Mouse (Mus musculus) Muller cell, postnatal 12 days (primary cell): ENCODE results near the gene Dnajc7.
"Not testable (repeated sequence)": the region's sequence is repeated elsewhere in the genome, so short reads cannot be mapped to it uniquely, and the experiment has no call there.

ENCODE experiments used
- DNase-seq: peaks from one replicate; pipeline ENCODE4 v3.0.0-alpha.2; 2015; ENCODE audit errors: inconsistent ontology term

The Dnajc7 gene

GRCm38 (mm10) chr11:100548141-100548540 lies 71.8 kb downstream of the Dnajc7 start:
- DNase-seq: no peak

DNA sequence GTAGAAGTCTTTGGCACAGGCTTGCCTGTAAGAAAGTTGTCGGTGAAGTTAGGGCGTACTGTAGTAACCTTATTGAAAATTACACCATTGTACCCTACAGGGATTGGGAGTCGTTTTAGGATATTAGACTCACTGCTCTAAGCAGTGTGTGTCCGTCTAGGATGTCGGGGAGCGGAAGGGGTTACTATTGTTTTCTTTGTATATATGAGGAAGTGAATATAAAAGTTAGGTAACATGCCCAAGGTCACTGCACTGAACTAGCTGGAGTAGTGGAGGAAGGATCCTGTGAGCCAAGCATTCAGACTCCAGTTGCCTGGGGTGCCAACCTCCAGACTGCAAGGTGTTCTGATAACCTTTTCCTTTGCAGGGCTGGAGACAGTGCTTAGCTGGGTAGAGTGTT lies 73.0 kb downstream of the Dnajc7 start:
- no peak for DNase-seq

DNA sequence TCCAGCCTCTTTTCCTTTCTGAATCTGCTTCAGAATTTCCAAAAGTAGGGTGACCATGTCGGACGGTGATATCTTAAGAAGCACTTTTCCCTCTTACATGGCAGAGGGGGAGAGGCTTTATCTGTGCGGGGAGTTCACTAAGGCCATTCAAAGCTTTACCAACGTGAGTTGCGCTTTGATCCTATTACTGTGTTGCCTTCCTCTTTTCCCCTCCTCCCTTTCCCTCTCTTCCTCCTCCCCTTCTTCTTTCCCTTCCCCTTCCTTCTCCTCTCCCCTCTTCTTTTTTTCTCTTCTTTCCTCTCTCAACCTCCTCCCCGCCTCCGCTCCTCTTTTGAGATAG lies 74.3 kb downstream of the Dnajc7 start:
- no peak for DNase-seq

DNA sequence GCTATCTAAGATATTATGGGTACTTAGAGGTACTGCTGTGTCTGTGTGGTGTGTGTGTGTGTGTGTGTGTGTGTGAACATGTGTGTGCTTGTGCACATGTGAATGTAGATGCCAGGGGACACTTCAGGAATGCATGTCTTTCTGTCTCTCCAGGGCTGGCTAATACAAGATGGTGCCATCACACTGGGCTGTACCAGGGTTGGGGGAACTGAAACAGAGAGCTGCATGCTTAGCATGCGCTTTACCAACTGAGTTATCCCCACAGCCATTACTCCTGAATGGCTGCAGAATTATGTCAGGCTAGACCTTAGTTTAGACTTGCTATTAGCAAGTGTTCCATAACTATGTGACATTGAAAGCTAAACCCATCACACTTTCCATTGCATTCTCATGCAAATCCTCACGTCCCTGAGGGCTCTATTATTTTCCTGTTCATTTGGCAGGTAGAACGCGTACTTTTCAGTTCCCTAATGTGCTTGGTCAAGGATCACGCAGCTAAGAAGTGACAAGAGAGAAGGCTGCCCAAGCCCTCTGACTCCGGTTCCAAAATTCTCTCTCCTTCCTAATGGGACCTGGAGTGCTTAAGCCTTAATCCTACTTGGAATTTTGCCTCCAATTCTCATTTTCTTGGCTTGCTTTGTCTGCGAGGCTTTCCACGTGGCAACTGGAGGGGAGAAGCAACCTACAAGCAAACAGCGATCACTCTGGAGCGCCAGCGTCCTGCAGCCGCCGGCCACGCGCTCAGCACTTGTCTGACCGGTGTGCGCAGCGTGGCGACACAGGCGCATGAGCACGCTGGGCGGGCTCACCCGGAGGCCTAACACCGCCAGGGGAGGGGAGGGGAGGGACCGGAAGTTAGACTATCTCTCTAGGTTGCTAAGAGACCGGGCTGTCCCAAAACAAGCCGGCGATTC lies 74.9 kb downstream of the Dnajc7 start, which contains the start of gene Ttc25:
Gene Ttc25, plus strand, starts transcription at position 776 of the 914 bp plus-strand sequence.
- peak; percentile 96 for DNase-seq

DNA sequence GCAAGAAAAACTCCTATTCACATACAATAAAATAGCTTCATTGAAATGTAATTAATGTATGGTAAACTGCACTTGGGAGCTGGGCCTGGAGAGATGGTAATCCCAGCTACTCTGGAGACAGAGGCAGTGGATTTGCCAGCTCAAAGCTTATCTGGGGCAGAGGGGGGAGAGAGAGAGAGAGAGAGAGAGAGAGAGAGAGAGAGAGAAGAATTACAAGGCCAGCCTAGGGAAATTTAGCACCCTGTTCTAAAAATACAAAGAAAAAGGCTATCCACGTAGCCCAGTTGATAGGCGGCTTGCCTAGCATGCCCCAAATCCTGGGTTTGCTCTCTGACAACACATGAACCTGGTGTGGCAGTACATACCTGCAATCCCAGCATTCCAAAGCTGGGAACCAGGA lies 78.4 kb downstream of the Dnajc7 start:
- no peak for DNase-seq

DNA sequence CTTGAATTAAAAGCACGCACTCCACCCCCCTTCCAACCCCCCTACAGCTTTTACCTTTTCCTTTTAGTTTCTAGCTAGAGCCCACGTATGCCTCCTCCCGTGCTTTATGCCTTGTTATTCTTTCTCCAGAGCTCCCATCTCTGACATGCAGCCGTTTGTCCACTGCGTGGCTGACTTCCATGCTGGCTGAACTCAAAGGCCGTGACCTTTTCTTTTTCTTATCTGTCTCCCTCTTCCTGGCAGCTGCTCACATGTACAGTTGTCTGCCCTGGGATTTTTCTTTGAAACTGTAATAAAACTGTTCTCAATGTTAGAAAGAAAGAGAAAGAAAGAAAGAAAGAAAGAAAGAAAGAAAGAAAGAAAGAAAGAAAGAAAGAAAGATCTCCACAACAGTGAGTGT lies 79.0 kb downstream of the Dnajc7 start:
- no peak for DNase-seq

DNA sequence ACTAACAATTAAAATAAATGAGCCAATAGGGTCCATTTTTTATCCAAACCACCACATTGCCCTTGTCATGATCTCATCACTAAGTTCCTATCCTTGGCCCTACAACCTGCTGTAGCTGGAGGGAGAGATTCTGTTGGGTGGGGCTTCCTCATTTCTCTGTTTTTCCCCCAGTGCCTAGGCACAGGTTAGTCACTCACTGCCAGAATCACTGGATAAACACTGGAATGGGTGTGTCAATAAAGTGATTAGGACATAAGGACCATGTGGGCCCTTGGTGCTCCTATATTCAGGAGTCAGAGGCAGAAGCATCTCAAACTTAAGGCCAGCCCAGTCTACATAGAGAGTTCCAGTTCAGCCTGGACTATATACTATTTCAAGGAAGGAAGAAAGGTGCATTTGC lies 83.5 kb downstream of the Dnajc7 start:
- no peak for DNase-seq

GRCm38 (mm10) chr11:100535996-100536395 lies 84.0 kb downstream of the Dnajc7 start:
- DNase-seq: no peak

DNA sequence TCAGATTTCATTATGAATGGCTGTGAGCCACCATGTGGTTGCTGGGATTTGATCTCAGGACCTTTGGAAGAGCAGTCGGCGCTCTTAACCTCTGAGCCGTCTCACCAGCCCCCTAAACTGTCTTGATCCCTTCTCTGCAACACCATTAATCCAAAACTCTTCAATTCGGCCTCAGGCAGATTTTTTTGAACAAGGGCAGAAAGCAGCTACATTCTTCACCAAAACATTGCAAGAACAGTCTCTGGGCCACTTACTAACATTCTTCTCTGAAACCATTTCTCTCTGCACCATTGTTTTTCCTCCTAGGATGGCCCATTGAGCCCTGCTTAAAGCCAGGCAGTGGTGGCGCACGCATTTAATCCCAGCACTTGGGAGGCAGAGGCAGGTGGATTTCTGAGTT lies 85.1 kb downstream of the Dnajc7 start:
- DNase-seq: not testable (repeated sequence)

- not testable (repeated sequence) for DNase-seq
Observed at GRCm38 (mm10) chr11:100534411-100534810, 85.6 kb downstream of the Dnajc7 start.

GRCm38 (mm10) chr11:100533871-100534270 lies 86.1 kb downstream of the Dnajc7 start:
- no peak for DNase-seq
